Mouse (Mus musculus) regulatory T cell (primary cell): ENCODE measurements around the gene Kcnma1.

ENCODE experiments used
- in situ Hi-C: fragments of 300-600 bp; cut with MboI, MseI; formaldehyde crosslinking; loops from one replicate; pipeline ENCODE4 v1.15.1; 2025; ENCODE audit warnings: high pct_unique_total_duplicates

The Kcnma1 gene

GRCm38 (mm10) chr14:23782845-23783609 is 231.3 kb downstream of the Kcnma1 start:
- in situ Hi-C loops, result loop anchor here (10.0 kb wide), 1 partner anchor 242 kb away; no protein-coding TSS in a partner anchor

- in situ Hi-C loops, result no loop called here
Measured at GRCm38 (mm10) chr14:23774542-23774941, 239.7 kb downstream of the Kcnma1 start.

DNA sequence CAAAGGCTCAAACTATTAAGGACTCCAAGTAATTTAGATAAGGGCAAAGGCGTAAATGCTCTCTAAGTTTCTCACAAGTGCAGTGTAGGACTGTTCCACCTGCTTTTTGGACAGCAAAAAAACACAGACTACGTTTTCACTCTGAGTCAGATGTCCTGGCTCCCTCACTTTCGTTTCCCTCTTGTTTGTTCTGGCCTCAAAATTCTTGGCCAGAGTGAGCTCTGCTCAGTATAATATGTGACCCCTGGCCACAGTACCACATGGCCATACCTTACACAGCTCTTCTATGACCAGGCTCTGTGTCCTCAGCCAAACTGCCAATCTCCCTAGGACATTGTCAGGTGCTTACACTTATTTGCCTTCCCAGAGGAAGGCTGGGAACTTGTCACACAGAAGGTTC is 241.6 kb downstream of the Kcnma1 start:
- in situ Hi-C loops, result no loop called here

DNA sequence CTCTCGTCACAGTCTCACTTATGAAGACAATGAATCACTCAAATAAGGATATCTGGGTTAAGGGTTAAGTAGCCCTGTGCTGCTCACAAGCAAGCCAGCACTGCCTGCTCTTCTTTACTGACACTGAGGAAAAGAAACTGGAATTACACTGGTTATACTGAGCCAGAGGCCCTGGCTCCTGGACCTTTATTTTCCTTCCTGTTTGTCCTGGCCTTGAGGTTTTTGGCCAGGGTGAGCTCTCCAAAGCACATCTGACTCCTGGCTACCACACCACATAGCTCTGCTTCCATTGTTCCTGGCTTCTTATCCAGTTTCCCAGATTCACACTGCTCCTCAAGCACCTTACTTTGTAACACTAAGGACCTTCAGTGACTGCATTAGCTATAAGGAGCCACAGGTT is 242.5 kb downstream of the Kcnma1 start:
- in situ Hi-C loops, result no loop called here

- in situ Hi-C loops, result no loop called here
Measured at GRCm38 (mm10) chr14:23762471-23762870, 251.8 kb downstream of the Kcnma1 start.

- in situ Hi-C loops, result no loop called here
Measured at GRCm38 (mm10) chr14:23759626-23760025, 254.7 kb downstream of the Kcnma1 start.

DNA sequence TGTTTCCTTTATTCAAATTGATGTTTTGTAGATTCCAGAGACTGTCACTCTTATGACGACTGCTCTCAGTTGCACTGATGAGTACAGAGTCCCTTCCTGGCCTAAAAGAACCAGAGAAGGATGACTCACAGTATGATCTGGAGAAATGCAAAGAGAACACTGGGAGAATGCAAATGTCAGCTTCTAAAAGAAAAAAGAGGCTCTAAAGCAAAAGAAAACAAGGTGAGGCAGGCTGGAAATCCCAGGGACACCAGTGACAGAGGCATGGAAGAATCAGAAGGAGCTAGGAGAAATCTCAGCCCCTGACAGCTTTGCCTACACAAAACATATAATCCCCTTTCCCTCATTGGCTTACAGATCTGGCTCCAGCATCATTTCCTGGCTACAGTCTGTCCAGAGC is 255.9 kb downstream of the Kcnma1 start:
- in situ Hi-C loops, result no loop called here

GRCm38 (mm10) chr14:23748011-23748410 is 266.3 kb downstream of the Kcnma1 start:
- in situ Hi-C loops, result no loop called here

- in situ Hi-C loops, result no loop called here
Measured at GRCm38 (mm10) chr14:23746976-23747375, 267.3 kb downstream of the Kcnma1 start.

DNA sequence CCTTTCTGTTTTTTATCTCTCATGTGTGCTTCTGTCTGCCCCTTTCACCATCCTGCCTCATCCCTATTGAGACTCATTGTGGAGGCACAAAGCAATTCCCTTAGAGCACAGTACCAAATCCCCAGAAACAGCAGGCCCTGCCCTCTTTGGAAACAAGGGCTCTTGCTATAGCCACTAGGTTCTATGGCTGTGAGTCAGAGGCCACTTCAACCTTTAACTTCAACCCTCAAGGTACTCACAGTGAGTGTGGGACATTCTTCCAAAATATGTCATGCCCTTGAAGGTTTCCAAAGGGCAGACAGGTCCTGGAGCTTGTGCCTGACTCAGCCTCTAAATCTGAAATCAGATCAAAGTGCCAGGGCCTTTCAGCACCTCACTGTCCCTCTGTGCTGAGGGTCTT is 272.8 kb downstream of the Kcnma1 start:
- in situ Hi-C loops, result no loop called here

DNA sequence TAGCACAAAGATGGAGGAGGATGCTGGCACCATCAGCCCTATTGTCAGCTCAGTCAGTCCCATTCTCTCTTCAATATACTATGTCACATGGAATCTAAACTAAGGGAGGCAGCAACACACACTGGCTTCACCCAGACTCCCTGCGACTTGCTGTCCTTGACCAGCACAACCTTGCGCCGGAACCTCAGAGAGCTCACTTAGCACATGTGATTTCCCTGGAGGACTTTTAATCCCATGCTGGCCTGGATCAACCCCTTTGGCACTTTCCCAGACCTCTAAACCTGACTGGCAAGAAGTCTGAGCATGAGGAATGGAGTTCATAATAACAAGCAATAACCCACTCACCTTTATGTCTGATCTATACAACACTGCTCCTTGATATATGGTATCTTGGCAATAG is 280.1 kb downstream of the Kcnma1 start:
- in situ Hi-C loops, result no loop called here

GRCm38 (mm10) chr14:23729377-23729776 is 284.9 kb downstream of the Kcnma1 start:
- in situ Hi-C loops, result loop anchor here (10.0 kb wide), 1 partner anchor 1785 kb away; no protein-coding TSS in a partner anchor

DNA sequence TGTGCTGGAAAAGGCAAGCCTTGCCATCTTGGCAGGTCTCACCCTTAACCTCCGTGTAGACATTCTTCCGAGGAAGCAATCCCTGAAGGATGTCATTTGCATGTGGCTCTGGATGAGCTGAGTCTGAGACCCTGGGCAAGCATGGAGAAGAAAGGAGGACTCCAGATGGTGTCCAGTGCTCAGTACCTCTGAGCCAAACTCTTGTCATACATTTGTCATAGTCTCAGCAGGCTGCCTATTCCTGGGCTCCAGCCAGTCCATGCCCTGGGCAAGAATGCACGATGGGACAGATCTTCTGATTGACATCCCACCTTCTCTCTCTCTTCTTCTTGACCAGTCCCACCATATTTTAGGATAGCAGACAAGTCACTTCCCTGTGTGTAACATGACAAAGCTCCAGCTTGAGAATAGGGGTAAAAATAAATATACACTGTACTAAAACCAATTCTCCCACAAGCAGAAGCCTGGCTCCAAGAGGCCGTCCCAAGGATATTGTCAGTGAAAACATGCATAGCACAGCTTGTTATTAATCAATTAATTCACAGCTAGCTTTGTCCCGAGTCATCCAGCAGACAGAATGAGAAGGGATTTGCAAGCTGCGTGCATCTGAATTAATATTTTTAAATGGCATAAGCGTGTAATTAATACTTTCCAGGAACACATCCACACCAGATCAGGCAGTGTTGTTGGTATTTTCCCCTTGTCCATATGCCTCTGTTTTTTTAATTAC is 290.4 kb downstream of the Kcnma1 start:
- in situ Hi-C loops, result loop anchor here (10.0 kb wide), 1 partner anchor 1779 kb away; no protein-coding TSS in a partner anchor

DNA sequence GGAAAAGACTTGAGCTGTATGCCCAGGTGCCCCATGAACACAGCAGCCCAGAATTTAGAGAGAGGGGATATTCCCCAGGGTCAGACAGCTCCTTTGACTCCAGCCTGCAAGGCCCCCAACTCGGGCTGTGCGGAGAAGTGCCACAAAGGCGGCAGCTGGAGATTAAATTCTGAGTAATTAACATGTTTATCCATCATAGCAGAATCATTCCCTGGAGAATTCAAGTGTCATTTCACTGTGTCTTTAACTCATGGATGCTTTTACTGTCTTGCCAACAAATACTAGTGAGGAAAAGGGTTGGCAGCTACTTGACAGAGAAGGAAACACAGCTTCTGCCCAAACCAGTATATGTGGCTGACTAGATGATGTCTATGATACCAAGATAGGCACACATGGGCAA is 295.0 kb downstream of the Kcnma1 start:
- in situ Hi-C loops, result no loop called here

- in situ Hi-C loops, result no loop called here
Measured at GRCm38 (mm10) chr14:23718667-23719066, 295.6 kb downstream of the Kcnma1 start.

GRCm38 (mm10) chr14:23714396-23715131 is 299.7 kb downstream of the Kcnma1 start:
- in situ Hi-C loops, result no loop called here

GRCm38 (mm10) chr14:23712891-23713290 is 301.4 kb downstream of the Kcnma1 start:
- in situ Hi-C loops, result no loop called here

GRCm38 (mm10) chr14:23710954-23711353 is 303.3 kb downstream of the Kcnma1 start:
- in situ Hi-C loops, result no loop called here

- in situ Hi-C loops, result loop anchor here (5.0 kb wide), 1 partner anchor 45 kb away; no protein-coding TSS in a partner anchor
Measured at GRCm38 (mm10) chr14:23706837-23707236, 307.5 kb downstream of the Kcnma1 start.

GRCm38 (mm10) chr14:23705647-23706046 is 308.6 kb downstream of the Kcnma1 start:
- in situ Hi-C loops, result loop anchor here (5.0 kb wide), 1 partner anchor 43 kb away; no protein-coding TSS in a partner anchor

- in situ Hi-C loops, result no loop called here
Measured at GRCm38 (mm10) chr14:23704303-23704702, 310.0 kb downstream of the Kcnma1 start.

- in situ Hi-C loops, result no loop called here
Measured at GRCm38 (mm10) chr14:23696341-23696740, 317.9 kb downstream of the Kcnma1 start.
